Mouse (Mus musculus): Measurements from ENCODE around the gene Cdhr3. TPM values are rescaled to one million over a fixed set of nuclear protein-coding genes. Genes with fewer than 3 reads are reported as not detected.
"Not testable (repeated sequence)": the region's sequence is repeated elsewhere in the genome, so short reads cannot be mapped to it uniquely, and the experiment has no call there.

Gene Cdhr3
- polyA plus RNA-seq, 1 experiment from 2014 or later = 0.06 TPM

- WGBS (ENCODE audit: insufficient replicate concordance) = 47% methylated on average over 4 of the region's 4 CpGs
- ATAC-seq (ENCODE audit: insufficient read depth) = no peak
Observed at GRCm38 (mm10) chr12:33000402-33000801, 92.3 kb downstream of the Cdhr3 start.

GRCm38 (mm10) chr12:32999778-33000177 lies 92.9 kb downstream of the Cdhr3 start:
- not testable (repeated sequence) for H3K27me3 ChIP-seq
- WGBS (ENCODE audit: insufficient replicate concordance) = 44% methylated on average over 3 of the region's 3 CpGs

More at GRCm38 (mm10) chr12:33000402-33000801, 92.3 kb downstream of the Cdhr3 start:
- H3K36me3 ChIP-seq (replicated peaks) = no peaks in the 10 kb centered on the region
- no peak overlapping the region for H3K4me2 ChIP-seq
- H3K9me3 ChIP-seq (replicated peaks) = no peaks in the 10 kb centered on the region
- no peaks in the 10 kb centered on the region for H3K4me1 ChIP-seq (replicated peaks)
- H3K27me3 ChIP-seq = no peaks in the 10 kb centered on the region
- H3K9ac ChIP-seq = no peak overlapping the region
- H3K4me3 ChIP-seq (replicated peaks) = no peak overlapping the region
- H3K27ac ChIP-seq (replicated peaks) = no peak overlapping the region

GRCm38 (mm10) chr12:32998766-32999165 lies 93.9 kb downstream of the Cdhr3 start:
- ATAC-seq (ENCODE audit: insufficient read depth) = no peak
- H3K4me3 ChIP-seq (replicated peaks) = no peak overlapping the region
- no peak overlapping the region for H3K4me2 ChIP-seq
- no peak overlapping the region for H3K27ac ChIP-seq (replicated peaks)
- no peaks in the 10 kb centered on the region for H3K36me3 ChIP-seq (replicated peaks)
- WGBS (ENCODE audit: insufficient replicate concordance) = 23% methylated on average over 5 of the region's 5 CpGs
- H3K9me3 ChIP-seq (replicated peaks) = no peaks in the 10 kb centered on the region
- no peaks in the 10 kb centered on the region for H3K4me1 ChIP-seq (replicated peaks)
- no peak overlapping the region for H3K9ac ChIP-seq
- no peaks in the 10 kb centered on the region for H3K27me3 ChIP-seq

More at GRCm38 (mm10) chr12:32999778-33000177, 92.9 kb downstream of the Cdhr3 start:
- not testable (repeated sequence) for H3K9me3 ChIP-seq (replicated peaks); H3K27ac ChIP-seq (replicated peaks); H3K9ac ChIP-seq; ATAC-seq (ENCODE audit: insufficient read depth); H3K4me2 ChIP-seq; H3K4me3 ChIP-seq (replicated peaks); H3K36me3 ChIP-seq (replicated peaks); H3K4me1 ChIP-seq (replicated peaks)

GRCm38 (mm10) chr12:32995081-32995834 lies 97.4 kb downstream of the Cdhr3 start:
- Histone ChIP-seq H3K27me3 (no peaks in the 10 kb centered on the region), H3K4me2 (no peak overlapping the region), H3K9ac (no peak overlapping the region), H3K4me3 (replicated peaks) (no peak overlapping the region), H3K36me3 (replicated peaks) (no peaks in the 10 kb centered on the region), H3K27ac (replicated peaks) (no peak overlapping the region), H3K4me1 (replicated peaks) (no peaks in the 10 kb centered on the region), H3K9me3 (replicated peaks) (no peaks in the 10 kb centered on the region)
- ATAC-seq (ENCODE audit: insufficient read depth) = no peak
- 51% methylated on average over 4 of the region's 4 CpGs for WGBS (ENCODE audit: insufficient replicate concordance)

- 55% methylated on average over 5 of the region's 5 CpGs for WGBS (ENCODE audit: insufficient replicate concordance)
- Histone ChIP-seq H3K4me1 (replicated peaks) (no peaks in the 10 kb centered on the region), H3K9ac (no peak overlapping the region), H3K4me3 (replicated peaks) (no peak overlapping the region), H3K4me2 (no peak overlapping the region), H3K36me3 (replicated peaks) (no peaks in the 10 kb centered on the region), H3K27ac (replicated peaks) (no peak overlapping the region), H3K27me3 (no peaks in the 10 kb centered on the region), H3K9me3 (replicated peaks) (no peaks in the 10 kb centered on the region)
- no peak for ATAC-seq (ENCODE audit: insufficient read depth)
Observed at GRCm38 (mm10) chr12:32994081-32994480, 98.6 kb downstream of the Cdhr3 start.

GRCm38 (mm10) chr12:32989731-32990130 lies 102.9 kb downstream of the Cdhr3 start:
- H3K4me1 ChIP-seq (replicated peaks) = no peaks in the 10 kb centered on the region
- ATAC-seq (ENCODE audit: insufficient read depth) = no peak
- H3K9me3 ChIP-seq (replicated peaks) = no peaks in the 10 kb centered on the region
- WGBS (ENCODE audit: insufficient replicate concordance) = 57% methylated on average over 12 of the region's 12 CpGs
- no peak overlapping the region for H3K4me2 ChIP-seq
- no peak overlapping the region for H3K9ac ChIP-seq
- H3K4me3 ChIP-seq (replicated peaks) = no peak overlapping the region
- H3K27ac ChIP-seq (replicated peaks) = no peak overlapping the region
- H3K36me3 ChIP-seq (replicated peaks) = no peaks in the 10 kb centered on the region
- no peaks in the 10 kb centered on the region for H3K27me3 ChIP-seq

GRCm38 (mm10) chr12:32986284-32986683 lies 106.4 kb downstream of the Cdhr3 start:
- no peaks in the 10 kb centered on the region for H3K9me3 ChIP-seq (replicated peaks)
- no peak overlapping the region for H3K4me3 ChIP-seq (replicated peaks)
- H3K36me3 ChIP-seq (replicated peaks) = no peaks in the 10 kb centered on the region
- no peaks in the 10 kb centered on the region for H3K4me1 ChIP-seq (replicated peaks)
- WGBS (ENCODE audit: insufficient replicate concordance) = 35% methylated on average over 1 of the region's 1 CpGs
- H3K27ac ChIP-seq (replicated peaks) = no peak overlapping the region
- H3K9ac ChIP-seq = no peak overlapping the region
- no peak for ATAC-seq (ENCODE audit: insufficient read depth)
- H3K4me2 ChIP-seq = no peak overlapping the region
- H3K27me3 ChIP-seq = no peaks in the 10 kb centered on the region

Small RNA genes lying within 50 kb of the gene (microRNA-seq; reads per million reads assigned to microRNA genes)
- gene Gm22904 = not detected

Other genes with a start within 250 kb of the Cdhr3 start
- gene Sypl, start 139.0 kb downstream of the Cdhr3 start, polyA plus RNA-seq (2015; fragmentation: Nextera tagmentation; extraction: Ambion mirVana) = 40.4 and 42.0 TPM in 2 replicates
- gene Atxn7l1, start 54.8 kb upstream of the Cdhr3 start, polyA plus RNA-seq (2015; fragmentation: Nextera tagmentation; extraction: Ambion mirVana) = 13.8 and 14.7 TPM in 2 replicates